Mouse (Mus musculus): Measurements from ENCODE around the gene Hnf1a.

Hnf1a gene

GRCm38 (mm10) chr5:114970824-114971227 lies at the start of gene Hnf1a:
TSS of gene Hnf1a (minus strand) at chr5:114971094.
- ATAC-seq (ENCODE audit: low TSS enrichment) = no peak

DNA sequence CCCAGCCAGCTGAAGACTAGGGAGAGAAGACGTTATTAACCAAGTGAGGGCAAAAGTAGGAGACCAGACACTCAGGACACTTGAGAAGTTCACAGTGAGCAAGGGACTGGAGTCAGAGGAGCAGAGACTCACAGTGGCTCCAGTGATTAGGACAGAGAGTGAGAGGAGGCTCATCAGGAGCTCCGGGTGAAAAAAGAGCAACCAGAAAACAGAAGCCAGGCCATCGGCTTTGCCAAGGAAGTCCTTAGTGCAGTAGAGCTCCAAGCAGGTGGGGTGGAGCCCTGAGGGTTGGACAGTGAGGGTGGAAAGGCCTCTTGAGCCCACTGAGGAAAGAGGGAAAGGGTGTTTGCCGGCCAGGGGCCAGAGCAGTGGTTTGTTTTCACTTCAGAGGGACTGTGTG lies 47.9 kb upstream of the Hnf1a start:
- ATAC-seq (ENCODE audit: low TSS enrichment) = no peak

GRCm38 (mm10) chr5:115018270-115018669 lies 47.4 kb upstream of the Hnf1a start:
- ATAC-seq (ENCODE audit: low TSS enrichment) = no peak

GRCm38 (mm10) chr5:115015121-115015520 lies 44.2 kb upstream of the Hnf1a start:
- no peak for ATAC-seq (ENCODE audit: low TSS enrichment)

DNA sequence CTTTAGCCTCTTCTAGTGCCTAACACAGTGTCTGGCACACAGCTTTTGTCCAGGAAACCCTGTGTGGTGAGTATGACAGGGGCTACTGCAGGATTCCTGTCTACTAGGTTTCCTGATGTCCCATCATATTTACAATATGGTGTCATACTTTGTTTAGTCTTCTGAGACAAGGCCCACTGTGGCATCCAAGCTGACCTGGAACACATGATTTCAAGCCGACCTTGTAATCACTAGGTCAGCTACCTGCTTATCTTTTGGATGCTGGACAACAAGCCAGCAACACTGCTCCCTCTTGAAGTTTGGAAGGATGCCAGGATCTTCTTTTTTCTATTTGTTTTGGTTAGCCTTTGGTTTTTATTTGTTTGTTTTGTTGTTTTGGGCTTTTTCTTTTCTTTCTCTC lies 43.7 kb upstream of the Hnf1a start:
- ATAC-seq (ENCODE audit: low TSS enrichment) = no peak

GRCm38 (mm10) chr5:115013436-115013835 lies 42.5 kb upstream of the Hnf1a start:
- ATAC-seq (ENCODE audit: low TSS enrichment) = no peak

- peak; percentile 45 for ATAC-seq (ENCODE audit: low TSS enrichment)
Observed at GRCm38 (mm10) chr5:115011519-115012261, 40.8 kb upstream of the Hnf1a start.

DNA sequence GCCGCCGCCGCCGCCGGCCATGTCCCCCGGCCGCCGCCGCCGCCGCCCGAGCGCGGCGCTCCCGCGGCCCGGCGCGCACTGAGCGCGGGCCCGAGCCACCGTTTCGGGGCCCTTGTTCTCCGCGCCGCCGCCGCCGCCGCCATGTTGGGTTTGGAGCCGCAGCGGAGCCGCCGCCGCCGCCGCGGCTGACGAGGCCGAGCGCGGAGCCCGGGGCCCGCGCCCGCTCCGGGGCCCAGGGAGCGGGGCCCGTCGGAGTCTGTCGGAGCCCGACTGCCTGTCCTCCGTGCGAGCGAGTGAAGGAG lies 40.3 kb upstream of the Hnf1a start:
- peak; percentile 56; the same call in 1 of the 2 replicates for ATAC-seq (ENCODE audit: low TSS enrichment)

- ATAC-seq (ENCODE audit: low TSS enrichment) = peak; percentile 80
Observed at GRCm38 (mm10) chr5:115010577-115011216, 39.8 kb upstream of the Hnf1a start, which contains the start of gene Sppl3. TSS of gene Sppl3 (plus strand) at chr5:115011137.

- no peak for ATAC-seq (ENCODE audit: low TSS enrichment)
Observed at GRCm38 (mm10) chr5:115009961-115010360, 39.1 kb upstream of the Hnf1a start.

- no peak for ATAC-seq (ENCODE audit: low TSS enrichment)
Observed at GRCm38 (mm10) chr5:115009143-115009542, 38.2 kb upstream of the Hnf1a start.

- ATAC-seq (ENCODE audit: low TSS enrichment) = no peak
Observed at GRCm38 (mm10) chr5:115008307-115008706, 37.4 kb upstream of the Hnf1a start.

DNA sequence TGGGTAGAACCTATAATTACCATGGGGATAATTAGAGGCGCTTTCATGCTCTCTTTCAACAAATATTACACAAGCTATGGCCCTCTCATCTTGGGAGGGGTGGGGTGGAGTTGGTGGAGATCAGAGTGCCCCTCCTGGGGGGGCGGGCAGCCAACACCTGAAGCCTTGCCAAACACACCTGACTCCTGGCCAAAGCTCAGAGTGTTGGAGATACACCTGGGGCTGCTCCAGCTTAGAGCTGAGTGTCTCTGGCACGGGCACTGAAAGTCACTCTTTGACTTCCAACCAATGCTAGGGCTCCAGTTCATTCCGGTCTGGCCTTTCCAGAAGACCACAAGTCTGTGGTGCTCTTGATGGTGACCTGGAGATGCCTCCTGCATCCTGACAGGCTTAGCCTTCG lies 36.9 kb upstream of the Hnf1a start:
- no peak for ATAC-seq (ENCODE audit: low TSS enrichment)

GRCm38 (mm10) chr5:115003224-115003873 lies 32.5 kb upstream of the Hnf1a start:
- no peak for ATAC-seq (ENCODE audit: low TSS enrichment)

GRCm38 (mm10) chr5:115002781-115003180 lies 31.9 kb upstream of the Hnf1a start:
- ATAC-seq (ENCODE audit: low TSS enrichment) = no peak

- ATAC-seq (ENCODE audit: low TSS enrichment) = no peak
Observed at GRCm38 (mm10) chr5:115001464-115001863, 30.6 kb upstream of the Hnf1a start.

DNA sequence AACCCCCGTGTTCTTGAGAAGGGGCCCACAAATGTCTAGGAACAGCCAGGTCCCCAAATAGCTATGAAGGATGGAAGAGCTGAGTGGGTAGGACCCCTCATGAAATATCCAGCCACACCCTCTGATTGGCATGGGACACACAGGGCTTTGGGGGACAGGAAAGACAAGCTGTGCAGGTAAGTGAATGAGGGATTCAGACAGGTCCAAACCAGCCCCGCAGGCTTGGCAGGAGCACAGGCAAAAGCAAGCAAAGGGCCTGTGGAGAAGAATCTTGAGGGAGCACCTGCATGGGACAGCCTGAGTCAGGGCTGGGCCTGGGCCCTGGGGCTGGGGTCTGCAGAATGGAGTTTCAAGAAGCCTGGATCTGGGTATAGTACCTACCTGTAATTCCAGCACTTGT lies 29.6 kb upstream of the Hnf1a start:
- ATAC-seq (ENCODE audit: low TSS enrichment) = no peak

- ATAC-seq (ENCODE audit: low TSS enrichment) = no peak
Observed at GRCm38 (mm10) chr5:114997327-114997726, 26.4 kb upstream of the Hnf1a start.

DNA sequence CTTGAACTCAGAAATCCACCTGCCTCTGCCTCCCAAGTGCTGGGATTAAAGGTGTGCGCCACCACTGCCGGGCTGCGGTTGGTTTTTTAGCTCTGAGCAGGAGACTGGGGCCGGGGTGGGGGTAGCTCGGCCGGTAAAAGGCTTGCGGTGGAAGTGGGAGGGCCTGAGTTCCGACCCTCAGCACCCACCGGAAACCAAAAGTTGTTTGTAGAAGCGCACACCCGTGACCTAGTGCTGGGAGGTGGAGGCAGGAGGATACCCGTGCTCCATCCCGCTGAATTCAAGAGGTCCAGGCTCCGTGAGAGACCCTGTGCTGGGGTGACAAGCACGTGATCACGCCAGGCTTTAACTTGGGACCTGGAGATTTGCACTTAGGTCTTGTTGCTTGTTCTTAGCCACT lies 25.6 kb upstream of the Hnf1a start:
- ATAC-seq (ENCODE audit: low TSS enrichment) = no peak

DNA sequence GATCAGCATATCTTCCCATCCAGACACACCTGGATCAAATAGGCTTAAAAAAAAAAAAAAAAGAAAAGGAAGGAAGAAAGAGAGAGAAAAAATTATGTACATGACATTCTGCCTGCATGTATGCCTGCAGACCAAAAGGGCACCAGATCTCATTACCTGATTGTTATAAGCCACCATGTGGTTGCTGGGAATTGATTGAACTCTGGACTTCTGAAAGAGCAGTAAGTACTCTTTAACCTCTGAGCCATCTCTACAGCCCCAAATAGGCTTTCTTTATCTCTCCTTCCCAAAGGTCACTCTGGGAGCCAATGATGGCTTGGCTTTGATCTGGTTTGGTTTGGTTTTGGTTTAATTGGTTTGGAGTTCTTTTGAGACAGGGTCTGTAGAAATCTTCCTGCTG lies 14.2 kb upstream of the Hnf1a start:
- ATAC-seq (ENCODE audit: low TSS enrichment) = no peak

- ATAC-seq (ENCODE audit: low TSS enrichment) = no peak
Observed at GRCm38 (mm10) chr5:114982001-114982400, 11.1 kb upstream of the Hnf1a start.

DNA sequence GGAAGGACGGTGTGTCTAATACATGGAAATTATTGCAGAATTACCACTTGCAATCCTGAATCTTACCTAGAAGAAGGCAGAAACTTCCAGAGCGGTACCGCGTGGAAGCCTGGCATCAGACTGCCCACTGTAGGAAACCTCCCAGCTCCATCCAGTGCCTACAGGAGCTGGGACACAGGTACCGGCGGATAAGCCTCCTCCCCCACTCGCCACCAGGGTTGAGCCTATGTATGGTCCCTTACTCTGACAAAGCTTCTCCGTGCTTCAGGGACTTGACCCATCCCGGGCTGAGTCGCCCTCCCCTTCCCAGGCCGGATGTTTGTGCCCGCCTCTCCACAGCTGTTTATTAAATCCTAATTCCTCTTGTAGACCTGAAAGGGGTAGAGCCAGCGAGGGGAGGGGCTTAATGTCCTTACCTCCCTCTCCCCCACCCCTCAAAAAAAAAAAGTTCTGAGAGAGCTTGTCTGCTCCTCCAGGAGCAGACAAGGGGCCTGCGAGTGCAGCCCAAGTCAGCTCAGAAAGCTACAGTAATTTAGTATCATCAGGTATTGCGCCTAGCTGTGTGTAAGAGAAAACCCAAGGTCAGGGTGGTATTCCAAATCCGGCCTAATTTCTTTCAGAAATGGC lies 9.3 kb upstream of the Hnf1a start:
- ATAC-seq (ENCODE audit: low TSS enrichment) = no peak

Data from frontal cortex, adult (tissue).